Comparison of ENCODE assay signal across 24 mouse cellular contexts in the genomic region with DNA sequence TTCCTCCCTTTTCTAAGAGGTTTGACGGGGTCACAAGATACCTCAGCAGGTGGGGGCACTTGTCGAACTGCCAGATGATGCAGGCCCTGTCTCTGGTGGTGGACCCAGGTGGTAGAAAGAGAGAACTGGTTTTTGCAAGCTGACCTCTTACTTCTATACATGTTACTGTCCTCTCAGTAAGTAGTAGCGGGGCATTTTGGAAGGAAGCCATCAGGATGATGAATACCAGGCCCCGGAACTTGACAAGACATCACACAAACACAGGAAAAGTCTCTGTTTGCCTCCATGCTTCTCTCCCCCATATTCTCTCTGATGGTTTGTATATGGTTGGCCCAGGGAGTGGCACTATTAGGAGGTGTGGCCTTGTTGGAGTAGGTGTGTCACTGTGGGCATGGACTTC. TPM values are rescaled to one million over a fixed set of nuclear protein-coding genes. Genes with fewer than 3 reads are reported as not detected.
DNase-seq lines count a peak whose midpoint lies in the region; ATAC-seq and TF ChIP-seq lines count a peak whose summit lies in the region.
"Had no signal": no experiment of that assay in that cellular context is flagged by ENCODE, and none has a peak within 500 bp of the region (broad histone marks: within the 10 kb centered on the region; RNA-seq: fewer than 3 reads in every experiment).

No protein-coding gene starts in this region.

- ATAC-seq in lung, postnatal 0 days = peak; percentile 30; the same call in 1 of the 2 replicates
- ATAC-seq: CD4-positive, CD25-positive, alpha-beta regulatory T cell, adult 4 months; forebrain, embryonic 13.5 days; forebrain, embryonic 16.5 days; hindbrain, embryonic 16.5 days; Patski had no signal

- H3K4me3 ChIP-seq in heart, adult 2 months = no peak overlapping the region
- no peak overlapping the region for H3K4me3 ChIP-seq in lung, postnatal 0 days (ENCODE audit: low read depth, low read length)
- H3K4me3 ChIP-seq: forebrain, embryonic 10.5 days; forebrain, embryonic 13.5 days; gastrocnemius, adult 2 months; hindbrain, embryonic 10.5 days; hindbrain, embryonic 13.5 days had no signal

- H3K4me2 ChIP-seq in lung, postnatal 0 days (replicated peaks; ENCODE audit: low read depth, low read length) = no peak overlapping the region
- H3K4me2 ChIP-seq: forebrain, embryonic 13.5 days; heart, embryonic 11.5 days; hindbrain, embryonic 13.5 days had no signal

- no peak overlapping the region for H3K9ac ChIP-seq in heart, adult 2 months (ENCODE audit: low read depth, low read length)
- no peak overlapping the region for H3K9ac ChIP-seq in lung, postnatal 0 days (replicated peaks; ENCODE audit: low read depth)
- H3K9ac ChIP-seq: forebrain, embryonic 13.5 days; hindbrain, embryonic 13.5 days had no signal

- TF ChIP-seq POLR2A in heart, adult 2 months (IDR thresholded peaks at IDR 0.05; ENCODE audit: insufficient read depth, low read depth, low read length) = no peak

- H3K9me3 ChIP-seq in lung, postnatal 0 days (ENCODE audit: low read length) = no peaks in the 10 kb centered on the region
- H3K9me3 ChIP-seq: forebrain, embryonic 10.5 days; hindbrain, embryonic 13.5 days had no signal

- H3K27ac ChIP-seq in heart, adult 2 months = no peak overlapping the region
- no peak overlapping the region for H3K27ac ChIP-seq in lung, postnatal 0 days (ENCODE audit: low read length)
- H3K27ac ChIP-seq: forebrain, embryonic 10.5 days; forebrain, embryonic 13.5 days; gastrocnemius, adult 2 months; hindbrain, embryonic 10.5 days; hindbrain, embryonic 13.5 days had no signal

- intact Hi-C loops in heart, adult 2 months (cut with DNase I) = no loop called here

- no peaks in the 10 kb centered on the region for H3K4me1 ChIP-seq in heart, adult 2 months (ENCODE audit: control insufficient read depth, insufficient read depth, low read length)
- H3K4me1 ChIP-seq in lung, postnatal 0 days (ENCODE audit: insufficient read depth, low read depth, low read length) = no peaks in the 10 kb centered on the region
- H3K4me1 ChIP-seq: forebrain, embryonic 10.5 days; forebrain, embryonic 13.5 days; hindbrain, embryonic 10.5 days; hindbrain, embryonic 13.5 days had no signal

- no peaks in the 10 kb centered on the region for H3K79me2 ChIP-seq in heart, adult 2 months (replicated peaks; ENCODE audit: control insufficient read depth, insufficient read depth, low read length)

- H3K27me3 ChIP-seq in heart, adult 2 months (ENCODE audit: control insufficient read depth, insufficient read depth, low read length) = no peaks in the 10 kb centered on the region
- no peaks in the 10 kb centered on the region for H3K27me3 ChIP-seq in lung, postnatal 0 days (replicated peaks; ENCODE audit: insufficient read depth, low read length)
- H3K27me3 ChIP-seq: forebrain, embryonic 13.5 days; hindbrain, embryonic 13.5 days; Patski had no signal

- DNase-seq in heart, postnatal 4 days = peak; percentile 7
- DNase-seq in heart, adult 2 months = no peak
- no peak for DNase-seq in lung, postnatal 0 days (ENCODE audit: low spot score)
- no peak for DNase-seq in lung, postnatal 25 days (ENCODE audit: low spot score)
- peak; percentile 17 for DNase-seq in 3T3-L1 (ENCODE audit: low read depth, low spot score)
- DNase-seq in NIH3T3 (ENCODE audit: low read depth) = peak; percentile 10
- no peak for DNase-seq in thymus, postnatal 10 days (ENCODE audit: low spot score in 2 of 2)
- DNase-seq: adrenal gland, postnatal 10 days; adrenal gland, postnatal 36 days; cerebellum, adult 18-20 months; cerebellum, adult 9-10 months; cerebellum, postnatal 14 days; gastrocnemius, adult 2 months; gastrocnemius, postnatal 14 days; heart, adult 18-20 months had no signal

- H3K36me3 ChIP-seq in heart, adult 2 months (ENCODE audit: control insufficient read depth, insufficient read depth, low read length) = no peaks in the 10 kb centered on the region
- no peaks in the 10 kb centered on the region for H3K36me3 ChIP-seq in lung, postnatal 0 days (ENCODE audit: insufficient read depth, low read length)
- H3K36me3 ChIP-seq: forebrain, embryonic 10.5 days; hindbrain, embryonic 10.5 days; hindbrain, embryonic 13.5 days had no signal

- no peak for TF ChIP-seq EP300 in heart, adult 2 months (IDR thresholded peaks at IDR 0.05; ENCODE audit: insufficient read depth, low read depth, low read length)
- no peak for TF ChIP-seq EP300 in lung, postnatal 0 days (IDR thresholded peaks at IDR 0.05)

- no peak for TF ChIP-seq CTCF in heart, adult 2 months (IDR thresholded peaks at IDR 0.05)
- no peak for TF ChIP-seq CTCF in lung, postnatal 0 days (IDR thresholded peaks at IDR 0.05)

- 63% methylated on average over 4 of the region's 4 CpGs for WGBS in heart, adult 2 months
- 58% methylated on average over 4 of the region's 4 CpGs for WGBS in lung, postnatal 0 days

RNA-seq across cellular contexts. Expression of gene Ankrd28, which starts 13.1 kb away (rescaled TPM):
- 10 to 100 TPM; 48.8 to 52.3 TPM for total RNA-seq in heart, postnatal 4 days (2021)
- total RNA-seq in heart, adult 2 months (2021) = 10 to 100 TPM; 22.1 to 27.7 TPM
- 6.6 and 17.4 TPM in 2 replicates for polyA plus RNA-seq in heart, adult 2 months (2012; rRNA removed)
- 3.7 and 3.8 TPM in 2 replicates for polyA plus RNA-seq in lung, postnatal 0 days (2015; fragmentation: Nextera tagmentation; extraction: Ambion mirVana)

Comparison
In these comparisons a context has a peak if more than half of its experiments do, and no peak if none do; other contexts are left out.
1. DNase-seq: peak in heart, postnatal 4 days (single experiment), 3T3-L1 (single experiment) and NIH3T3 (single experiment); none in heart, adult 2 months (0 of 2), lung, postnatal 0 days (single experiment), lung, postnatal 25 days (single experiment) and thymus, postnatal 10 days (0 of 2).